Mouse (Mus musculus): ENCODE measurements around the gene Parva.

The Parva gene

GRCm38 (mm10) chr7:112473649-112474435 lies 46.5 kb downstream of the Parva start:
- DNase-seq (ENCODE audit: low spot score): no peak

GRCm38 (mm10) chr7:112479116-112479515 lies 51.8 kb downstream of the Parva start:
- DNase-seq (ENCODE audit: low spot score): no peak

- DNase-seq (ENCODE audit: low spot score): no peak
Measured at GRCm38 (mm10) chr7:112481031-112481430, 53.7 kb downstream of the Parva start.

GRCm38 (mm10) chr7:112482572-112482971 lies 55.3 kb downstream of the Parva start:
- no peak for DNase-seq (ENCODE audit: low spot score)

GRCm38 (mm10) chr7:112483382-112483781 lies 56.1 kb downstream of the Parva start:
- DNase-seq (ENCODE audit: low spot score): no peak

- DNase-seq (ENCODE audit: low spot score): no peak
Measured at GRCm38 (mm10) chr7:112490825-112491224, 63.5 kb downstream of the Parva start.

- no peak for DNase-seq (ENCODE audit: low spot score)
Measured at GRCm38 (mm10) chr7:112491737-112492136, 64.4 kb downstream of the Parva start.

- DNase-seq (ENCODE audit: low spot score): no peak
Measured at GRCm38 (mm10) chr7:112495950-112496349, 68.6 kb downstream of the Parva start.

GRCm38 (mm10) chr7:112496921-112497320 lies 69.6 kb downstream of the Parva start:
- DNase-seq (ENCODE audit: low spot score): no peak

GRCm38 (mm10) chr7:112498591-112499301 lies 71.4 kb downstream of the Parva start:
- DNase-seq (ENCODE audit: low spot score): no peak

- no peak for DNase-seq (ENCODE audit: low spot score)
Measured at GRCm38 (mm10) chr7:112499453-112500133, 72.3 kb downstream of the Parva start.

GRCm38 (mm10) chr7:112500134-112500490 lies 72.8 kb downstream of the Parva start:
- DNase-seq (ENCODE audit: low spot score): no peak

- no peak for DNase-seq (ENCODE audit: low spot score)
Measured at GRCm38 (mm10) chr7:112502050-112502809, 74.9 kb downstream of the Parva start.

GRCm38 (mm10) chr7:112502845-112503244 lies 75.5 kb downstream of the Parva start:
- DNase-seq (ENCODE audit: low spot score): no peak

GRCm38 (mm10) chr7:112503448-112503847 lies 76.1 kb downstream of the Parva start:
- DNase-seq (ENCODE audit: low spot score): no peak

- DNase-seq (ENCODE audit: low spot score): no peak
Measured at GRCm38 (mm10) chr7:112503917-112504316, 76.6 kb downstream of the Parva start.

- no peak for DNase-seq (ENCODE audit: low spot score)
Measured at GRCm38 (mm10) chr7:112509107-112509506, 81.8 kb downstream of the Parva start.

GRCm38 (mm10) chr7:112510336-112511048 lies 83.2 kb downstream of the Parva start:
- DNase-seq (ENCODE audit: low spot score): no peak

- no peak for DNase-seq (ENCODE audit: low spot score)
Measured at GRCm38 (mm10) chr7:112511309-112511708, 84.0 kb downstream of the Parva start.

GRCm38 (mm10) chr7:112512257-112512656 lies 85.0 kb downstream of the Parva start:
- DNase-seq (ENCODE audit: low spot score): no peak

GRCm38 (mm10) chr7:112512895-112513294 lies 85.6 kb downstream of the Parva start:
- DNase-seq (ENCODE audit: low spot score): no peak
